Mouse (Mus musculus): ENCODE data around the gene Etfdh.

The Etfdh gene

DNA sequence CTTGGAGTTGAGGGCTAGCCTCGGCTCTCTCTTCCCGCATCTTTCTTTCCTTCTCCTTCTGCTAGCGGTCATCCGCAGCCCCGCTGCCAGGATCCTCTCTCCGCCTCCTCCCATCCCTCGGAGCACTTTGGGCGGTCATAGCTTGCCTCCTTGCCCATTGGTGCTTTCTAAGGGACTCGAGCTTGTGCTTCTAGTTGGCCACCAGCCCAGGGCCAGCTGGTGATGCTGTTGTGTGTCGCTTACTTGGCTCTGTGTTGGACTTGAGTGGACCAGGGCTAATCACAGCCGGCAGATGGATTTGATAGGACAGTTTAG is at the start of gene Etfdh:
TSS of gene Etfdh (minus strand) at position 85 of the 315 bp plus-strand sequence.
- DNase-seq (ENCODE audit: low read depth in 1 of 2, low spot score in 2 of 2) = peak in 1 of 2 experiments; percentile 10

GRCm38 (mm10) chr3:79676411-79676810 is 47.1 kb upstream of the Etfdh start:
- DNase-seq (ENCODE audit: low read depth in 1 of 2, low spot score in 2 of 2) = no peak

DNA sequence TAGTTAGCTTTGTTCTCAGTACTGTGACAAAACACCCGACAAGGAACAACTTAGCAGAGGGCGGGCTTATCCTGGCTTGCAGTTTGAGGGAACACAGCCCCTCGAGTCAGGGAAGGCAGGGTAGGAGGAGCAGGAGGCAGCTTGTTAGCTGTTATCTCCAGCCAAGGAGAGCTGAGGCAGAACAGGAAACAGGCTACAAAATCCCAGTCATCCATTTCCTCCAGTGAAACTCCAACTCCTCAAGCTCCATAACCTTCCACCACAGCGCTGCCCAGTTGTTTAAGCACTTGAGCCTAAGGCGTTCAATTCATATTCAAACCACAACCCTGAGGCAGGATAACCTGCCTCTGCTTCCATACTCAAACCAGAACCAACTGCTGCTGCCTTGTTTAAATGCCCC is 45.3 kb upstream of the Etfdh start:
- DNase-seq (ENCODE audit: low read depth in 1 of 2, low spot score in 2 of 2) = no peak

- no peak for DNase-seq (ENCODE audit: low read depth in 1 of 2, low spot score in 2 of 2)
Measured at GRCm38 (mm10) chr3:79673082-79673481, 43.8 kb upstream of the Etfdh start.

DNA sequence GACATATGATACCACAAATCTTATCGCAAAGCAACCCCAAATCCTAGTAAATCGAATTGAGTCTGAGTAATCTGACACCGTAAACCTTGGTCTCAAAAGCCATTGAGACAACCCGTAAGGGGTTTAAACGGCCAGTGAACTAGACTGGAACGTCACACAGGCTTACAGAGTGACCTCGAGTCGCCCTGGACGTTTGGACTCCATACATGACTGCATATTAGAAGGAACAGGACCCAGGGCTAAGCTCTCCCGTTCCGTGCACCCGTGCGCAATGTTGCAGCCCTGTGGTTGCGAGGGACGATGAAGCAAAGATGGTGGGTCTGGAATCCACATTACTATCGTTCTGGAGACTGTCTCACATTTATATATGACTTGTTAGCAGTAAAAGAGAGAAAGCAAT is 42.9 kb upstream of the Etfdh start:
- no peak for DNase-seq (ENCODE audit: low read depth in 1 of 2, low spot score in 2 of 2)

DNA sequence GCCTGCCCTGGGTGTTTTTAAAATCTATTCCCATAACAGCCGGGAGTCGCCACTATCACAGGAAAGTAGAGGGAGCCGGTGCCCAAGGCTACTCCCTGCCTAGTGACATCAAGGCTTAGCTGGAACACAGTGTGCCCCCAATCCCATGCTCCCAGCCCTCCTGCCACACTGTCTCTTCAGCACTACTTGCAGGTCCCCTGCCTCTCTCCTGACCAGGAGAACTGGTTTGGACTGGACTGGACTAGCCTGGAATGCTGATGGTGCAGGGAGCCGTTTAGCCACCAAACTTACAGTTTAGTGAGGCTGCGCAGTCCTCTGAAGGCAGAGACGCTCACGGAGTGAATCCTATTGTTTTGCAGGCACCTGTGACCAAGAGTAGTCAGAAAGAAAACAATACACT is 41.3 kb upstream of the Etfdh start:
- DNase-seq (ENCODE audit: low read depth in 1 of 2, low spot score in 2 of 2) = no peak

GRCm38 (mm10) chr3:79664787-79665408 is 35.6 kb upstream of the Etfdh start:
- DNase-seq (ENCODE audit: low read depth in 1 of 2, low spot score in 2 of 2) = no peak

DNA sequence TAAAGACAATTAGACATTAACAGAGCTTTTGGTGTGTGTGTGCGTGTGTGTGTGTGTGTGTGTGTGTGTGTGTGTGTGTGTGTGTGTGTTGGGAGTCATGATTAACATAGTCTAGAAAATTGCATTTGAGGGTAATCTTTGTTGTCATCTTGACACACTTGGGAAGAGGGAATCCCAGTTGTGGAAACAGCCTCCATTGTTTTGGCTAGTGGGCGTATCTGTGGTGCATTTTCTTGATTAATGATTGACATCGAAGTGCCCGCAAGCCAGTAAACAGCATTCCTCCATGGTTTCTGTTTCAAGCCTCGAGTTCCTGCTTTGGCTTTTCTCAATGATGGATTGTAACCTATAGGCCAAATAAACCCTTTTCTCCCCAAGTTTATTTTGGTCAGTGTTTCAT is 27.4 kb upstream of the Etfdh start:
- DNase-seq (ENCODE audit: low read depth in 1 of 2, low spot score in 2 of 2) = no peak

DNA sequence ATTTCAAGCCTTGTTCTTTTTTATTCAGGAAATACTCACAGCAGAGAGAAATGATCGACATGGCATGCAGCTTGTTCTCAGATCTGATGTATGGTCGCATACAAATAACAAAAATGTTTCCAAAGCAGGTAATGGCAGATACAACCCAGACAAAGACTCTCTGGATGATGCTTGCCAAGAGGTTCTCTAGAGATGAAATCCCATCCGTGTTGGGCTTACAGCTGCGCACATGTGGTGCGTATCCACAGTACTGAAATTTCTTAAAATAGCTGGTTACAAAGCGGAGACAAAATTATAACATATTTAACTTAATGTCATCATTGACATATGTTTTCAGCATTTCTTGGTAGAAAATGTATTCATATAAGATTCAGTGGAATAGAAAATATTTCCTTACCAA is 22.8 kb upstream of the Etfdh start:
- DNase-seq (ENCODE audit: low read depth in 1 of 2, low spot score in 2 of 2) = no peak

GRCm38 (mm10) chr3:79628561-79629415 is 512 bp downstream of the Etfdh start, which contains the start of gene 4930579G24Rik:
Gene 4930579G24Rik (plus strand): TSS chr3:79629079.
- peak; percentile 87 to 96 for DNase-seq (ENCODE audit: low read depth in 1 of 2, low spot score in 2 of 2)

DNA sequence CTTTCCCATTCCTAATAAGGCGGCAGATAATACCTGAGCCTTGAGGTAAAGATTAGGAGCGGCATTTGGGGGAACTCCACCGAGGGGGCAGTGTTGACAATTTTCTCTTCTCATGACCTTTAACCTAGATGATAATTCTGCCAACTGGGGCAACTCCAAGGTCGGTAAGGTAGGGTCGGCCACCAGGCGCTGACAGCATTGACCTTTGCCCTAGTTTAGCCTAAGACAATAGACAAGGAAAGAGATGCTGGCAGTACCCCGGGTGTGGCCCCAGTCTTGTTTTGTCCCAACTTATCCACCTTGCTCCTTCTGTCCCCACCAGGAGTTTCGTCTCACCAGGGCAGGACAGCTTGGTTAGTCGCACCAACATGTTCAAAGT is 1.1 kb downstream of the Etfdh start:
- DNase-seq (ENCODE audit: low read depth in 1 of 2, low spot score in 2 of 2) = peak in 1 of 2 experiments; percentile 0

- DNase-seq (ENCODE audit: low read depth in 1 of 2, low spot score in 2 of 2) = no peak
Measured at GRCm38 (mm10) chr3:79627484-79628181, 1.7 kb downstream of the Etfdh start.

GRCm38 (mm10) chr3:79609886-79610285 is 19.4 kb downstream of the Etfdh start:
- DNase-seq (ENCODE audit: low read depth in 1 of 2, low spot score in 2 of 2) = no peak

DNA sequence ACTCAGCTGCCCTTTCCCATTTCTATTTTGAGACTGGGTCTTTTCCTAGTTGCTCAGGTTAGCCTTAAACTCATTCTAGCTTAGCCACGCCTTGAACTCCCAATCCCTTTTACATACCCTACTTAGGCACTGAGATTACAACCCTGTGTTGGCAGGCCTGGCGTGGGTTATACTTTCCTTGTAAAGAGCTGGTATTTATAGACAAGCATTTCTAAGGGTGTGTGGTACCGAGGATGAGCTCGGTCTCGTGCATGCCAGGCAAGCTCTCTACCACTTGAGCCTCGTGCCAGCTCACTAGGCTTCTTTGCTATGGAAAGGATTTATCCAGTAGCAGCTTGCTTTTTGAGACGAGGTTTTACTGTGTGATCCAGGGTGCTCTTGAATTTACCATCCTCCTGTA is 33.8 kb downstream of the Etfdh start:
- no peak for DNase-seq (ENCODE audit: low read depth in 1 of 2, low spot score in 2 of 2)

DNA sequence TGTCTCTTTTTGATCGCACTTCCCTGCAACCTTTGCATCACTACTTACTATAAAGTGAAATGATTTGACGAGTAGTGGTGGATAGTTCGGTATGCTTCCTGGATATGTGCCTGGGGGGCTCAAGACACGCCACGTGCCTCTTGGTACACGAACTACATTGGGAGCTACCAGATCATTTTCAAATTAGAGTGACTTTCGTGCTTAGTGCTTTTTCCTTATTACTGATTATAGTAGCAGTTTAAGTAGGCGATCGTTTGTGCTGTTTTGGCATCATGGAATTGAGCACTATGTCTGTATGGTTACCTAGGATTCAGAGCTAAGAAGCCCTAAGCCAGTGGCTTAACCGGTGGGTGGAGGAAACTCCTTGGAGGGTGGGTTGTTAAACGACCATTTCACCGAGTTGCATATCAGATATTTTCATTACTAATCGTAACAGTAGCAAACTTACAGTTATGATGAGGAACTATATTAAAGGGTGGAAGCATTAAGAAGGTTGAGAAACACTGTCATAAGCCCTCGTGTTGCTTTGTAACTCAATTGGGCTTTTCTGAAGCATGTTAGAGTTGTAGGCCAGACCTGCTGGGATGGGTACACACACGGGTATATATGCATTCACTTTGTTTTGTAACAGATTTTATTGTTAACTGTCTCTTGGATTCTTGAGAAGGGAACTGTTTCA is 37.4 kb downstream of the Etfdh start:
- DNase-seq (ENCODE audit: low read depth in 1 of 2, low spot score in 2 of 2) = no peak

GRCm38 (mm10) chr3:79590863-79591792 is 38.2 kb downstream of the Etfdh start, which contains the start of gene Ppid:
Gene Ppid (plus strand): TSS chr3:79591342.
- DNase-seq (ENCODE audit: low read depth in 1 of 2, low spot score in 2 of 2) = peak in 1 of 2 experiments; percentile 42

- no peak for DNase-seq (ENCODE audit: low read depth in 1 of 2, low spot score in 2 of 2)
Measured at GRCm38 (mm10) chr3:79589671-79590070, 39.6 kb downstream of the Etfdh start.

- peak; percentile 61 to 77 for DNase-seq (ENCODE audit: low read depth in 1 of 2, low spot score in 2 of 2)
Measured at GRCm38 (mm10) chr3:79586804-79587203, 42.5 kb downstream of the Etfdh start.

GRCm38 (mm10) chr3:79579891-79580575 is 49.3 kb downstream of the Etfdh start:
- no peak for DNase-seq (ENCODE audit: low read depth in 1 of 2, low spot score in 2 of 2)

GRCm38 (mm10) chr3:79578164-79578563 is 51.1 kb downstream of the Etfdh start:
- no peak for DNase-seq (ENCODE audit: low read depth in 1 of 2, low spot score in 2 of 2)

All from monocyte, adult 2 months (primary cell).